Mouse (Mus musculus) kidney, embryonic 14.5 days (tissue): ENCODE results near the gene Tmem177. TPM values are rescaled to one million over a fixed set of nuclear protein-coding genes. Genes with fewer than 3 reads are reported as not detected.

Experiments
- ATAC-seq: fragments of 200-750 bp; cut with Nextera tagmentation; 2 replicates; pipeline ENCODE4 v1.8.0; 2017; ENCODE audit warnings: moderate number of reproducible peaks, mild to moderate bottlenecking, moderate TSS enrichment, moderate library complexity; ENCODE audit not compliant: low FRiP score, low TSS enrichment
- H3K27ac ChIP-seq: fragments of 300-500 bp; sonication (generic); 2 replicates; pipeline ENCODE4 v1.5.1; 2014; ENCODE audit warnings: low read depth, mild to moderate bottlenecking, low read length, moderate library complexity, mixed read lengths
- H3K27me3 ChIP-seq: fragments of 300-500 bp; sonication (generic); 2 replicates; pipeline ENCODE4 v1.6.1; 2014; ENCODE audit warnings: mild to moderate bottlenecking, low read length; ENCODE audit not compliant: control insufficient read depth, insufficient read depth
- H3K36me3 ChIP-seq: fragments of 300-500 bp; sonication (generic); 2 replicates; pipeline ENCODE4 v1.6.1; 2014; ENCODE audit warnings: low read length, mixed read lengths; ENCODE audit not compliant: control insufficient read depth, insufficient read depth
- H3K4me1 ChIP-seq: fragments of 300-500 bp; sonication (generic); 2 replicates; pipeline ENCODE4 v1.6.1; 2014; ENCODE audit warnings: low read length, mixed read lengths; ENCODE audit not compliant: control insufficient read depth, insufficient read depth
- H3K4me2 ChIP-seq: fragments of 300-500 bp; sonication (generic); replicated peaks from 2 replicates; pipeline ENCODE4 v1.6.1; 2014; ENCODE audit warnings: low read depth, mild to moderate bottlenecking, low read length
- H3K4me3 ChIP-seq: fragments of 300-500 bp; sonication (generic); 2 replicates; pipeline ENCODE4 v1.5.1; 2014; ENCODE audit warnings: mild to moderate bottlenecking, low read length
- H3K9ac ChIP-seq: fragments of 300-500 bp; sonication (generic); 2 replicates; pipeline ENCODE4 v1.6.1; 2014; ENCODE audit warnings: low read depth, mild to moderate bottlenecking, low read length, moderate library complexity
- H3K9me3 ChIP-seq: fragments of 300-500 bp; sonication (generic); 2 replicates; pipeline ENCODE4 v1.6.1; 2016; ENCODE audit warnings: low read length; ENCODE audit not compliant: control insufficient read depth
- WGBS: fragments of 180-500 bp; shearing (Covaris S2); extraction: QIAGEN DNeasy Blood & Tissue Kit; methylation state at CpG from one replicate; pipeline ENCODE4 v1.1.7; 2014; 5-methylcytosine and 5-hydroxymethylcytosine counted together
- polyA plus RNA-seq: library from polyadenylated mRNA; unstranded; fragments of >200 nt; fragmentation: Nextera tagmentation; extraction: Ambion mirVana; gene quantifications from 2 replicates; pipeline ENCODE4 v1.2.1, GENCODE M21; 2014

Gene Tmem177
- polyA plus RNA-seq, 1 experiment from 2014 or later = 7.4 TPM

DNA sequence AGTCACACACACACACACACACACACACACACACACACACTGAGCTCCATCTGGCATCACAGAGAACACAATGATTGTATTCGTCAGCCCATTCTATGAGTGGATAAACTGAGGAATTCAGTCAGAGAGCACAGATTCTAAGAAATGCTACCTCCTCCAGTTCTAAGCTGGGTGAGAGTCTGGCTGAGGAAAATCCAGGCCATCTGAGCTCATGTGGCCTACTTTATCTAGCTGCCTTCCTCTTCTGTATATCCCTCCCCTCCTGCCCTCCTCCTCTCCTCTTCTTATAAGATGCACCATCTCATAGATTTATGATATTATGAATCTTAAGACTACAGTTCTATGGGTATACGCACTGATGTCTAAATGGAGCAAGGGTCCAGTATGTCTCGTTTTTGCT is 19.4 kb downstream of the Tmem177 start:
- 84% methylated on average over 3 of the region's 3 CpGs for WGBS
- Histone ChIP-seq H3K4me3 (no peak overlapping the region), H3K4me2 (no peak overlapping the region)

DNA sequence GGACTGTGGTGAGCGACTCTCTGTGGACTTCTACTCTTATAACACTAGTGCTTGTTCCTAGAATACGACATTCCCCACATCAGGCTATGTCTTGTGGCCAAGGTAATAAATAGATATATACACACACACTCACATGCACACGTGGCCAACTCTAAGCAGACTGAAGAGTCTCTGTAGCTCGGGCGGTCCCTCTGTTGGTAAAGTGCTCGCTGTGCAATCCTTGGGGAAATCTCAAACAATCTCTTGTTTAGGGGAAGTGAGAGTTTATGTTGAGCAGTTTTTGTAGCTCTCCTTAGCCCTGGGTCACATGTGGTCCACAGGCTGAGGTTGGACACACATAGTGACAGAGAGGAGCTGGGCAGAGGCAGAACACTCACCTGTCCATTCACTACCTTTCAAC is 20.1 kb downstream of the Tmem177 start:
- ATAC-seq = no peak
- 67% methylated on average over 6 of the region's 6 CpGs for WGBS

More for the DNA sequence above, 19.4 kb downstream of the Tmem177 start:
- H3K9me3 ChIP-seq = no peaks in the 10 kb centered on the region
- ATAC-seq = no peak
- no peaks in the 10 kb centered on the region for H3K36me3 ChIP-seq
- H3K27me3 ChIP-seq = no peaks in the 10 kb centered on the region
- H3K4me1 ChIP-seq = 0 out of 2 replicates have a peak, but pooled peaks cover 2% of the 10 kb centered on the region
- H3K9ac ChIP-seq = no peak overlapping the region
- no peak overlapping the region for H3K27ac ChIP-seq

DNA sequence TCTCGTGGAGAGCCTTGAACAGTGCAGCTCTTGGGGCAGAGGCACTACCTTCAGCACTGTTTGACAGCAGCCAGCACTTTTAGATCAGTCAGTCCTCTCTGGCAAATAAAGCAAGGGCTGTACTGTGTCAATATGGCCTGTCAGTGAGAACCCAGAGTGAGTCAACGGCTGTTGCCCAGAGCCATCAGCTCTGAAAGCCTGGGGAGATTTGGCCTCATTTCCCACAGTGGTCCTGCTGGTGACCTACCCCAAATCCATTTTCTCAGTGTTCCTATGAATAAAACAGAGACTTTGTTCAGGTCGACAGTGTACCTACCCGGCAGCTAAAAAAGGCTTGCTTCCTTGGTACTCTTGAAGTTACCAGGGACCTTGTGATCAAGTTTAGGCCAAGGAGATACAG is 21.1 kb downstream of the Tmem177 start:
- Histone ChIP-seq H3K36me3 (no peaks in the 10 kb centered on the region), H3K27me3 (no peaks in the 10 kb centered on the region), H3K9me3 (no peaks in the 10 kb centered on the region), H3K27ac (no peak overlapping the region), H3K9ac (no peak overlapping the region), H3K4me3 (no peak overlapping the region), H3K4me2 (no peak overlapping the region), H3K4me1 (0 out of 2 replicates have a peak, but pooled peaks cover 2% of the 10 kb centered on the region)
- WGBS = 83% methylated on average over 4 of the region's 4 CpGs
- no peak for ATAC-seq

More for the DNA sequence above, 20.1 kb downstream of the Tmem177 start:
- no peak overlapping the region for H3K4me2 ChIP-seq
- H3K4me1 ChIP-seq = 0 out of 2 replicates have a peak, but pooled peaks cover 2% of the 10 kb centered on the region
- H3K27me3 ChIP-seq = no peaks in the 10 kb centered on the region
- H3K27ac ChIP-seq = no peak overlapping the region
- H3K36me3 ChIP-seq = no peaks in the 10 kb centered on the region
- H3K4me3 ChIP-seq = no peak overlapping the region
- no peak overlapping the region for H3K9ac ChIP-seq
- no peaks in the 10 kb centered on the region for H3K9me3 ChIP-seq

DNA sequence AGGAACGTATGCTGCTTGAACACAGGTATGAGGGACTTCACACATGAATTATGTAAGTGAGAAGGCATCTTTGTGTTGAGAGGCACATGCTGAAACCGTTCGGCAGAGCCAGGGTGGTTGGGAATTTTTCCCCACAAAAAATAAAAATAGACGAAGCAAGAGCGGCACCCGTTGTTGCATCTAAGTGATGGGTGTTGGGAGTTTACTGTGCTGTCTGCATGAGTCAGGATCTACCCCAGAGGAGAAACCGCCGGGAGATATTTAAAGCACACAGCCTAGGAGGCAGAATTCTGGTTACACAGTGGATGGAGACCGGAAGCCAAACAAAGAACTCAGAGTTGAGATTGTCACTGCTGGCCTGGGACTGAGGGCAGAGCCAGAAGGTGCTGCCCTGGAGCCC is 21.9 kb downstream of the Tmem177 start:
- no peak overlapping the region for H3K9ac ChIP-seq
- no peaks in the 10 kb centered on the region for H3K36me3 ChIP-seq
- no peaks in the 10 kb centered on the region for H3K9me3 ChIP-seq
- no peaks in the 10 kb centered on the region for H3K27me3 ChIP-seq
- no peak overlapping the region for H3K27ac ChIP-seq
- 88% methylated on average over 9 of the region's 9 CpGs for WGBS
- no peak for ATAC-seq
- H3K4me3 ChIP-seq = no peak overlapping the region
- H3K4me1 ChIP-seq = 0 out of 2 replicates have a peak, but pooled peaks cover 2% of the 10 kb centered on the region
- H3K4me2 ChIP-seq = no peak overlapping the region

DNA sequence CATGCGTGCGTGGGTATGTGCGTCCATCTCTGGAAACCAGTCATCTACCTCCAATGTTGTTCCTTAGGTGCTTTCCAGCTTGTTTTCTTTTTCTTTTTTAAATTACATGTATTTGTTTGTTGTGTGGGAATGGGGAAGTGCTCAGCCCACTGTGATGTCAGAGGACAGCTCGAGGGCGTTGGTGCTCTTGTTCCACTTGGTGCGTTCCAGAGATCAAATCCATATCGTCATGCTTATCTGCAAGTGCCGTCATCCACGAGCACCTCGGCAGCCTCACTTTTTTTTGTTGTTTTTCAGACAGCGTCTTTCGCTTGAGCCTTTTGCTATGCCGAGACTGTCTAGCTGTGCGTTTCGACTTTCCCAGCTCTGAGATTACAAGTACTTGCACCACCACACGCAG is 23.7 kb downstream of the Tmem177 start:
- Histone ChIP-seq H3K4me1 (no peaks in the 10 kb centered on the region), H3K27ac (no peak overlapping the region), H3K36me3 (no peaks in the 10 kb centered on the region), H3K9ac (no peak overlapping the region), H3K4me2 (no peak overlapping the region), H3K27me3 (no peaks in the 10 kb centered on the region), H3K4me3 (no peak overlapping the region), H3K9me3 (no peaks in the 10 kb centered on the region)
- 82% methylated on average over 16 of the region's 16 CpGs for WGBS
- ATAC-seq = no peak

DNA sequence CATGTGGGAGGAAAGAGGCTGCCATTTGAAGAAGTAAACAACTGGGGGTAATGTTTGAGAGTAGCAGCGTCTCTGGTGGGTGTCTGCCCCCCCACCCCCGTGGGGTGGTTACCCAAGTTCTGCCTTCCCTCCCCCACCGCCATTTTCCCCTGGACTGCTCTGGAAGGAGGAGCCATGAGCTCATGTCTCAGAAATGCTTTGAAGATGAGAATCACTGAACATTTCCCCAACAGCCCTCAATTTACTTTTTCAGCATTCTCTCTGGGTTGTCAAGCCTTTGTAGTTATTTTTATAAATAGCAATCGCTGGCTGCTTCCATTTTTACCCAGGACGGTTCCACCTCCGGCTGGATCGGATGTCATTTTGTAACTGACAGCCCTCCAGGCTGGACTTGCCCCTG is 26.7 kb downstream of the Tmem177 start:
- Histone ChIP-seq H3K4me2 (no peak overlapping the region), H3K36me3 (no peaks in the 10 kb centered on the region), H3K9ac (no peak overlapping the region), H3K9me3 (no peaks in the 10 kb centered on the region), H3K4me3 (no peak overlapping the region), H3K27ac (no peak overlapping the region), H3K27me3 (no peaks in the 10 kb centered on the region), H3K4me1 (no peaks in the 10 kb centered on the region)
- no peak for ATAC-seq
- WGBS = 56% methylated on average over 7 of the region's 7 CpGs

DNA sequence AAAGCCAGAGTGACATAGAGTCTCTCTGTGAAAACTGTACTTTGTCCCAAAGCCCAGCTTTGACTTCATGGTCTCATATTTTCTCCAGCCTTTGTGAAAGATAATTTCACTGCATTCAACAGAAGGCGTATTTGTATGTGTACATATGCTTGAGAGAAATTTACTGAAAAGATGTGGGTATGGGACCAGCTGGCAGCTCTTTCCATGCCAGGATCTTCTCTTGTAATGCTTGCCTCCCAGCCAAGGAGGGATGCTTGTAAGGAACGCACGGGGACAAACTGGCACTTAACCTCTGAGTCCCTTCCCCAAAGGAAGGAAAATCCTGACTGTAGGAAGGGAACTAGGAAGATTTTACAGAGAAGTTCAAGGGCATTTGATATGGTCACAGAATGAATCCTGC is 28.7 kb downstream of the Tmem177 start:
- H3K36me3 ChIP-seq = no peaks in the 10 kb centered on the region

DNA sequence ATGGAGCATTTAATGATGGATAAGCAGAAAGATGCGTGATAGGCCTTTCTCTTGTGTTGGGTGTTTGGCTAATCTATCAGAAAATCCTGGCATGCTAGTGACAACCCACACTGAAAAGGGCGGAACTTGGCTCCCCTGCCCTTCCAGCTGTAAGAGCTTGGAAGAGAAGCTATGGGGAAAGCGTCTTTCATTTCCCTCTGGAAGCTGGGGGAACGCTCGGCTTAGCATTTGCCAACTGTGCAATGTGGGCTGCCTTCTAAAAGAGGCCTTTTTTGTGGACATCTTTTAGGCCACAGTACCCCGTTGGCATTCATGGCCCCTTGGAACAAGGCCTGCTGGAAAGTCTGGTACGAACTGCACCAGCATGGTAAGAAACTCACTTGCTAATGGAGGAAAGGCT is 34.1 kb downstream of the Tmem177 start:
- Histone ChIP-seq H3K4me1 (no peaks in the 10 kb centered on the region), H3K4me3 (no peak overlapping the region), H3K36me3 (no peaks in the 10 kb centered on the region), H3K9ac (no peak overlapping the region), H3K27ac (no peak overlapping the region), H3K9me3 (no peaks in the 10 kb centered on the region), H3K4me2 (no peak overlapping the region), H3K27me3 (no peaks in the 10 kb centered on the region)
- 85% methylated on average over 7 of the region's 7 CpGs for WGBS
- ATAC-seq = no peak

More for the DNA sequence above, 28.7 kb downstream of the Tmem177 start:
- no peak overlapping the region for H3K4me3 ChIP-seq
- no peaks in the 10 kb centered on the region for H3K4me1 ChIP-seq
- no peaks in the 10 kb centered on the region for H3K9me3 ChIP-seq
- H3K4me2 ChIP-seq = no peak overlapping the region
- ATAC-seq = no peak
- H3K27me3 ChIP-seq = no peaks in the 10 kb centered on the region
- H3K27ac ChIP-seq = no peak overlapping the region
- no peak overlapping the region for H3K9ac ChIP-seq
- 85% methylated on average over 3 of the region's 3 CpGs for WGBS

DNA sequence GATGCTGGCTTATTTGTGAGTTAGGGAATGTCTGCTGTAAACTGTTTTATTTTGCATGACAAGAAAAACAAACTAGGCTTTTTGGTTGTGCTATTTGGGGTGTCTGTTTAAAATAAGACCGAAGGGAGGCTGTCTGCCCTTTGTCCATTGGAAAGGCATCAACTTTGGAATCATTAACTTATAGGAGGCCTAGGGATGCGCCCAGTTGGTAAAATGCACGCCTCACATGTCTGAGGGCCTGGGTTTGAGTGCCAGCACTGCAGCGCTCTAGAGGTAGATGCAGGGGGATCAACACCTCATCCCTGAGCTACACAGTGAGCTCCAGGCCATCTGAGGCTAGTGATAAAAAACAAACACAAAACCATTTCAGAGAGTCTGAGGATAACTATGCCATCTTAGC is 35.5 kb downstream of the Tmem177 start:
- Histone ChIP-seq H3K9ac (no peak overlapping the region), H3K4me1 (no peaks in the 10 kb centered on the region), H3K9me3 (no peaks in the 10 kb centered on the region), H3K4me3 (no peak overlapping the region), H3K4me2 (no peak overlapping the region), H3K27me3 (no peaks in the 10 kb centered on the region), H3K27ac (no peak overlapping the region), H3K36me3 (no peaks in the 10 kb centered on the region)
- WGBS = 92% methylated on average over 4 of the region's 4 CpGs
- ATAC-seq = no peak
